Mouse (Mus musculus) limb, embryonic 15.5 days (tissue): ENCODE measurements around the gene S100a3. TPM values are rescaled to one million over a fixed set of nuclear protein-coding genes. Genes with fewer than 3 reads are reported as not detected.

ENCODE experiments used
- ATAC-seq: fragments of 200-750 bp; cut with Nextera tagmentation; 2 replicates; pipeline ENCODE4 v1.8.0; 2017; ENCODE audit warnings: low read depth, moderate TSS enrichment; ENCODE audit not compliant: insufficient number of reproducible peaks, low FRiP score, low TSS enrichment
- H3K27ac ChIP-seq: fragments of 300-500 bp; sonication (generic); 2 replicates; pipeline ENCODE4 v1.5.1; 2015; ENCODE audit warnings: moderate library complexity, mild to moderate bottlenecking, inconsistent platforms
- H3K27me3 ChIP-seq: fragments of 300-500 bp; sonication (generic); 2 replicates; pipeline ENCODE4 v1.6.1; 2015; ENCODE audit warnings: inconsistent platforms
- H3K36me3 ChIP-seq: fragments of 300-500 bp; sonication (generic); 2 replicates; pipeline ENCODE4 v1.6.1; 2015; ENCODE audit warnings: inconsistent platforms
- H3K4me1 ChIP-seq: fragments of 300-500 bp; sonication (generic); 2 replicates; pipeline ENCODE4 v1.6.1; 2015; ENCODE audit warnings: inconsistent platforms
- H3K4me2 ChIP-seq: fragments of 300-500 bp; sonication (generic); 2 replicates; pipeline ENCODE4 v1.6.1; 2015; ENCODE audit warnings: mild to moderate bottlenecking, inconsistent platforms
- H3K4me3 ChIP-seq: fragments of 300-500 bp; sonication (generic); 2 replicates; pipeline ENCODE4 v1.5.1; 2015; ENCODE audit warnings: mild to moderate bottlenecking, inconsistent platforms
- H3K9ac ChIP-seq: fragments of 300-500 bp; sonication (generic); 2 replicates; pipeline ENCODE4 v1.6.1; 2015; ENCODE audit warnings: inconsistent platforms
- H3K9me3 ChIP-seq: fragments of 300-500 bp; sonication (generic); 2 replicates; pipeline ENCODE4 v1.6.1; 2016; ENCODE audit warnings: inconsistent platforms
- WGBS: fragments of 180-500 bp; shearing (Covaris S2); methylation state at CpG from one replicate; pipeline ENCODE4 v1.1.7; 2015; 5-methylcytosine and 5-hydroxymethylcytosine counted together
- polyA plus RNA-seq: library from polyadenylated mRNA; unstranded; fragments of >200 nt; fragmentation: Nextera tagmentation; extraction: Ambion mirVana; gene quantifications from 2 replicates; pipeline ENCODE4 v1.2.1, GENCODE M21; 2015

The S100a3 gene
- polyA plus RNA-seq, 1 experiment from 2014 or later: 1.8 TPM

GRCm38 (mm10) chr3:90527291-90527873 lies 33.0 kb upstream of the S100a3 start:
- peak overlapping the region; percentile 10; the same call in 1 of the 2 replicates for H3K4me2 ChIP-seq
- peak overlapping the region; percentile 33; the same call in 1 of the 2 replicates for H3K27ac ChIP-seq
- 78% methylated on average over 7 of the region's 7 CpGs for WGBS
- ATAC-seq: no peak
- peak overlapping the region; percentile 20 for H3K4me3 ChIP-seq
- H3K36me3 ChIP-seq: no peaks in the 10 kb centered on the region
- H3K4me1 ChIP-seq: peaks cover 13% of the 10 kb centered on the region; the same call in 1 of the 2 replicates
- H3K27me3 ChIP-seq: no peaks in the 10 kb centered on the region
- no peak overlapping the region for H3K9ac ChIP-seq
- no peaks in the 10 kb centered on the region for H3K9me3 ChIP-seq

- Histone ChIP-seq H3K4me3 (no peak overlapping the region), H3K9ac (no peak overlapping the region), H3K9me3 (no peaks in the 10 kb centered on the region), H3K27ac (no peak overlapping the region), H3K4me2 (no peak overlapping the region), H3K36me3 (no peaks in the 10 kb centered on the region), H3K4me1 (peaks cover 4% of the 10 kb centered on the region), H3K27me3 (no peaks in the 10 kb centered on the region)
- WGBS: 60% methylated on average over 5 of the region's 5 CpGs
- no peak for ATAC-seq
These were observed 28.7 kb upstream of the S100a3 start for GRCm38 (mm10) chr3:90531713-90532112.

GRCm38 (mm10) chr3:90535446-90535845 lies 24.9 kb upstream of the S100a3 start:
- 71% methylated on average over 1 of the region's 1 CpGs for WGBS
- no peak for ATAC-seq
- Histone ChIP-seq H3K9ac (no peak overlapping the region), H3K9me3 (no peaks in the 10 kb centered on the region), H3K4me2 (no peak overlapping the region), H3K27me3 (no peaks in the 10 kb centered on the region), H3K36me3 (no peaks in the 10 kb centered on the region), H3K27ac (no peak overlapping the region), H3K4me1 (peaks cover 17% of the 10 kb centered on the region), H3K4me3 (no peak overlapping the region)

GRCm38 (mm10) chr3:90537141-90537904 lies 23.1 kb upstream of the S100a3 start, which contains the start of gene S100a16:
TSS of gene S100a16 (plus strand) at chr3:90537254.
- Histone ChIP-seq H3K4me3 (peak within 1 kb of the TSS; percentile 29), H3K4me1 (peaks cover 28% of the 10 kb centered on the region), H3K9ac (no peak within 1 kb of the TSS), H3K36me3 (no peaks in the 10 kb centered on the region), H3K27me3 (no peaks in the 10 kb centered on the region), H3K4me2 (peak within 1 kb of the TSS; percentile 31), H3K27ac (peak within 1 kb of the TSS; percentile 75), H3K9me3 (no peaks in the 10 kb centered on the region)
- WGBS: 37% methylated on average over 10 of the region's 10 CpGs
- peak; percentile 82 for ATAC-seq

GRCm38 (mm10) chr3:90537905-90538296 lies 22.5 kb upstream of the S100a3 start:
- H3K9ac ChIP-seq: no peak overlapping the region
- peak overlapping the region; percentile 75 for H3K27ac ChIP-seq
- WGBS: 72% methylated on average over 5 of the region's 5 CpGs
- H3K36me3 ChIP-seq: no peaks in the 10 kb centered on the region
- H3K9me3 ChIP-seq: no peaks in the 10 kb centered on the region
- H3K27me3 ChIP-seq: no peaks in the 10 kb centered on the region
- H3K4me3 ChIP-seq: peak overlapping the region; percentile 29
- H3K4me1 ChIP-seq: peaks cover 31% of the 10 kb centered on the region
- H3K4me2 ChIP-seq: peak overlapping the region; percentile 31
- ATAC-seq: no peak

- Histone ChIP-seq H3K9me3 (no peaks in the 10 kb centered on the region), H3K27ac (peak overlapping the region; percentile 48; the same call in 1 of the 2 replicates), H3K36me3 (no peaks in the 10 kb centered on the region), H3K9ac (no peak overlapping the region), H3K4me2 (0 out of 2 replicates have a peak overlapping the region, but pooled peaks have one; percentile 12), H3K27me3 (no peaks in the 10 kb centered on the region), H3K4me3 (peak overlapping the region; percentile 3; the same call in 1 of the 2 replicates), H3K4me1 (peaks cover 31% of the 10 kb centered on the region)
- WGBS: 68% methylated on average over 4 of the region's 4 CpGs
- ATAC-seq: no peak
These were observed 19.5 kb upstream of the S100a3 start for GRCm38 (mm10) chr3:90540904-90541303.

GRCm38 (mm10) chr3:90549676-90550420 lies 10.5 kb upstream of the S100a3 start:
- Histone ChIP-seq H3K9me3 (no peaks in the 10 kb centered on the region), H3K9ac (no peak overlapping the region), H3K4me1 (peaks cover 3% of the 10 kb centered on the region; the same call in 1 of the 2 replicates), H3K36me3 (no peaks in the 10 kb centered on the region), H3K4me2 (no peak overlapping the region), H3K4me3 (no peak overlapping the region), H3K27me3 (no peaks in the 10 kb centered on the region), H3K27ac (no peak overlapping the region)
- 35% methylated on average over 5 of the region's 5 CpGs for WGBS
- ATAC-seq: no peak

GRCm38 (mm10) chr3:90550421-90550790 lies 10.0 kb upstream of the S100a3 start:
- no peaks in the 10 kb centered on the region for H3K36me3 ChIP-seq
- no peaks in the 10 kb centered on the region for H3K27me3 ChIP-seq
- no peak overlapping the region for H3K4me3 ChIP-seq
- no peak overlapping the region for H3K4me2 ChIP-seq
- no peak overlapping the region for H3K27ac ChIP-seq
- no peak overlapping the region for H3K9ac ChIP-seq
- H3K4me1 ChIP-seq: peaks cover 3% of the 10 kb centered on the region; the same call in 1 of the 2 replicates
- H3K9me3 ChIP-seq: no peaks in the 10 kb centered on the region
- 71% methylated on average over 2 of the region's 2 CpGs for WGBS
- ATAC-seq: no peak

- WGBS: 80% methylated on average over 2 of the region's 2 CpGs
- Histone ChIP-seq H3K4me3 (no peak overlapping the region), H3K27ac (no peak overlapping the region), H3K4me1 (peaks cover 7% of the 10 kb centered on the region), H3K36me3 (no peaks in the 10 kb centered on the region), H3K4me2 (no peak overlapping the region), H3K27me3 (no peaks in the 10 kb centered on the region), H3K9me3 (no peaks in the 10 kb centered on the region), H3K9ac (no peak overlapping the region)
- no peak for ATAC-seq
These were observed 8.1 kb upstream of the S100a3 start for GRCm38 (mm10) chr3:90552231-90552630.

- H3K9me3 ChIP-seq: no peaks in the 10 kb centered on the region
- peaks cover 7% of the 10 kb centered on the region; the same call in 1 of the 2 replicates for H3K4me1 ChIP-seq
- H3K4me3 ChIP-seq: no peak overlapping the region
- H3K9ac ChIP-seq: no peak overlapping the region
- no peak overlapping the region for H3K4me2 ChIP-seq
- H3K27me3 ChIP-seq: no peaks in the 10 kb centered on the region
- 0 out of 2 replicates have a peak overlapping the region, but pooled peaks have one; percentile 43 for H3K27ac ChIP-seq
- WGBS: 51% methylated on average over 5 of the region's 5 CpGs
- ATAC-seq: no peak
- H3K36me3 ChIP-seq: no peaks in the 10 kb centered on the region
These were observed 4.4 kb upstream of the S100a3 start for GRCm38 (mm10) chr3:90555954-90556353.

GRCm38 (mm10) chr3:90574691-90575090 lies 14.3 kb downstream of the S100a3 start:
- no peak for ATAC-seq
- 79% methylated on average over 5 of the region's 5 CpGs for WGBS

More at GRCm38 (mm10) chr3:90574691-90575090, 14.3 kb downstream of the S100a3 start:
- Histone ChIP-seq H3K36me3 (no peaks in the 10 kb centered on the region), H3K4me1 (peaks cover 6% of the 10 kb centered on the region), H3K4me3 (no peak overlapping the region), H3K9ac (no peak overlapping the region), H3K4me2 (no peak overlapping the region), H3K9me3 (no peaks in the 10 kb centered on the region), H3K27ac (no peak overlapping the region), H3K27me3 (no peaks in the 10 kb centered on the region)
